Mouse (Mus musculus): ENCODE results near the gene Cep57l1.

- TF ChIP-seq CTCF (conservative IDR thresholded peaks at IDR 0.05; ENCODE audit: insufficient read depth, insufficient read length, low read depth, low read length) (no peak), POLR2A (IDR thresholded peaks at IDR 0.05; ENCODE audit: low read depth, low read length) (no peak)
These were observed 3.8 kb downstream of the Cep57l1 start for GRCm38 (mm10) chr10:41805729-41806355.

Measured in kidney, adult 2 months (tissue).